Mouse (Mus musculus): Measurements from ENCODE around the gene Gli3.

Gene Gli3

GRCm38 (mm10) chr13:15704669-15705068 is 241.6 kb downstream of the Gli3 start:
- intact Hi-C loops (cut with DNase I): loop anchor here (5.0 kb wide), 1 partner anchor 242 kb away; the partner anchor contains the start of gene Gli3

GRCm38 (mm10) chr13:15707481-15707881 is 244.4 kb downstream of the Gli3 start:
- intact Hi-C loops (cut with DNase I): loop anchor here (5.0 kb wide), 1 partner anchor 245 kb away; the partner anchor contains the start of gene Gli3

GRCm38 (mm10) chr13:15713486-15713885 is 250.5 kb downstream of the Gli3 start:
- intact Hi-C loops (cut with DNase I): no loop called here

- intact Hi-C loops (cut with DNase I): no loop called here
Observed at GRCm38 (mm10) chr13:15714331-15714725, 251.3 kb downstream of the Gli3 start.

GRCm38 (mm10) chr13:15714726-15715437 is 251.8 kb downstream of the Gli3 start:
- intact Hi-C loops (cut with DNase I): no loop called here

GRCm38 (mm10) chr13:15721446-15721845 is 258.4 kb downstream of the Gli3 start:
- intact Hi-C loops (cut with DNase I): no loop called here

- intact Hi-C loops (cut with DNase I): no loop called here
Observed at GRCm38 (mm10) chr13:15722766-15723379, 259.8 kb downstream of the Gli3 start.

- intact Hi-C loops (cut with DNase I): no loop called here
Observed at GRCm38 (mm10) chr13:15724723-15725122, 261.7 kb downstream of the Gli3 start.

- intact Hi-C loops (cut with DNase I): no loop called here
Observed at GRCm38 (mm10) chr13:15741771-15742170, 278.7 kb downstream of the Gli3 start.

GRCm38 (mm10) chr13:15742308-15742707 is 279.3 kb downstream of the Gli3 start:
- intact Hi-C loops (cut with DNase I): no loop called here

- intact Hi-C loops (cut with DNase I): no loop called here
Observed at GRCm38 (mm10) chr13:15742777-15743176, 279.7 kb downstream of the Gli3 start.

- intact Hi-C loops (cut with DNase I): loop anchor here (5.0 kb wide), 1 partner anchor 1112 kb away; no protein-coding TSS in a partner anchor
Observed at GRCm38 (mm10) chr13:15758835-15759632, 296.0 kb downstream of the Gli3 start.

- intact Hi-C loops (cut with DNase I): loop anchor here (5.0 kb wide), 1 partner anchor 1113 kb away; no protein-coding TSS in a partner anchor
Observed at GRCm38 (mm10) chr13:15759633-15760441, 296.8 kb downstream of the Gli3 start.

GRCm38 (mm10) chr13:15762291-15762690 is 299.3 kb downstream of the Gli3 start:
- intact Hi-C loops (cut with DNase I): no loop called here

- intact Hi-C loops (cut with DNase I): no loop called here
Observed at GRCm38 (mm10) chr13:15762901-15763417, 299.9 kb downstream of the Gli3 start.

GRCm38 (mm10) chr13:15777624-15778023 is 314.6 kb downstream of the Gli3 start:
- intact Hi-C loops (cut with DNase I): no loop called here
